In the genomic region with DNA sequence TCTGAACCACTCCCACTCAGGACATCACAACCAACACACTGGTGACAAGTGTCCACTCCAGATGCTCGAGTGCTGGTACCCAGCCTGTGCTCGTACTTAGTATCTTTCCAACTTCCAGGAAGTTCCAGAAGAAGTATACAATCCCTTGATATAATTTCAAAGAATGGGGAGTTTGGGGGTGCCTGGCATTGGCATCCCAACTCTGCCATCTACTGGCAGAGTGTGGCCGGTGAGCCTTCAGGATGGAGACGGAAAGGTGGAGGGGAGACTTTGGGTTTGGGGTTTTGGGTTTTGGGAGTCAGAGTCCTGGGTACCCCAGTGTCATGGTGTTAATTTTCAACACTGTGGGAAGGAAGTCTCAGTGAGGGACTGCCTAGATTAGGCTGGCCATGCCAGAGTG, we compare ENCODE assay signal across 9 mouse cellular contexts. TPM values are rescaled to one million over a fixed set of nuclear protein-coding genes. Genes with fewer than 3 reads are reported as not detected.
DNase-seq lines count a peak whose midpoint lies in the region; ATAC-seq and TF ChIP-seq lines count a peak whose summit lies in the region.
"Had no signal": no experiment of that assay in that cellular context is flagged by ENCODE, and none has a peak within 500 bp of the region (broad histone marks: within the 10 kb centered on the region; RNA-seq: fewer than 3 reads in every experiment).

No protein-coding gene starts in this region.

- no peak for DNase-seq in heart, adult 2 months
- DNase-seq in heart, adult 18-20 months = no peak
- DNase-seq in liver, postnatal 0 days = no peak
- DNase-seq in MEL (ENCODE audit: low read depth, low spot score) = peak; percentile 12
- DNase-seq in right cerebral cortex, postnatal 14 days = peak; percentile 34
- no peak for DNase-seq in gastrocnemius, adult 18-20 months (ENCODE audit: low spot score)
- DNase-seq in cerebellum, adult 9-10 months = no peak

- TF ChIP-seq EP300 in heart, adult 2 months (IDR thresholded peaks at IDR 0.05; ENCODE audit: insufficient read depth, low read depth, low read length) = no peak
- TF ChIP-seq EP300 in liver, postnatal 0 days (IDR thresholded peaks at IDR 0.05; ENCODE audit: low read depth) = no peak
- TF ChIP-seq EP300 in MEL (IDR thresholded peaks at IDR 0.05; ENCODE audit: low read depth in 1 of 2, low read length in 2 of 2) = no peak

- peak; percentile 54 for TF ChIP-seq RAD21 in MEL (IDR thresholded peaks at IDR 0.05; ENCODE audit: low read depth, low read length)

- WGBS in heart, adult 2 months = 33% methylated on average over 4 of the region's 4 CpGs
- 31% methylated on average over 4 of the region's 4 CpGs for WGBS in liver, postnatal 0 days (ENCODE audit: insufficient replicate concordance)
- 38% methylated on average over 4 of the region's 4 CpGs for WGBS in liver, embryonic 12.5 days (ENCODE audit: insufficient replicate concordance)

- no peaks in the 10 kb centered on the region for H3K36me3 ChIP-seq in heart, adult 2 months (ENCODE audit: control insufficient read depth, insufficient read depth, low read length)
- no peaks in the 10 kb centered on the region for H3K36me3 ChIP-seq in liver, postnatal 0 days (replicated peaks; ENCODE audit: insufficient read depth, low read length)
- no peaks in the 10 kb centered on the region for H3K36me3 ChIP-seq in liver, embryonic 12.5 days
- H3K36me3 ChIP-seq in MEL (ENCODE audit: control insufficient read depth in 1 of 2, insufficient read depth in 2 of 2, low read length in 2 of 2) = no peaks in the 10 kb centered on the region

- TF ChIP-seq CTCF in heart, adult 2 months (IDR thresholded peaks at IDR 0.05) = peak; percentile 56
- peak; percentile 70 for TF ChIP-seq CTCF in liver, postnatal 0 days (IDR thresholded peaks at IDR 0.05; ENCODE audit: low read depth)
- peak; percentile 19 to 60 (median 55) for TF ChIP-seq CTCF in MEL (IDR thresholded peaks at IDR 0.05 in 2 of 3, conservative IDR thresholded peaks at IDR 0.05 in 1 of 3; ENCODE audit: control insufficient read depth in 1 of 3, insufficient read depth in 1 of 3, low read depth in 2 of 3, low read length in 3 of 3, poor library complexity in 1 of 3, severe bottlenecking in 1 of 3)

- TF ChIP-seq POLR2A in heart, adult 2 months (IDR thresholded peaks at IDR 0.05; ENCODE audit: insufficient read depth, low read depth, low read length) = no peak
- TF ChIP-seq POLR2A in MEL (IDR thresholded peaks at IDR 0.05; ENCODE audit: control insufficient read depth in 1 of 2, insufficient read depth in 1 of 2, low read depth in 1 of 2, low read length in 2 of 2, poor library complexity in 1 of 2) = no peak

- no peak overlapping the region for H3K4me3 ChIP-seq in heart, adult 2 months
- no peak overlapping the region for H3K4me3 ChIP-seq in liver, postnatal 0 days (ENCODE audit: low read depth, low read length)
- no peak overlapping the region for H3K4me3 ChIP-seq in liver, embryonic 12.5 days
- no peak overlapping the region for H3K4me3 ChIP-seq in MEL (ENCODE audit: control insufficient read depth in 1 of 2, insufficient read depth in 1 of 2, low read depth in 2 of 2, low read length in 2 of 2)

- no peaks in the 10 kb centered on the region for H3K9me3 ChIP-seq in liver, postnatal 0 days (ENCODE audit: low read length)
- H3K9me3 ChIP-seq in liver, embryonic 12.5 days (replicated peaks) = no peaks in the 10 kb centered on the region
- H3K9me3 ChIP-seq in MEL (replicated peaks; ENCODE audit: insufficient read depth, low read length) = no peaks in the 10 kb centered on the region

- no peaks in the 10 kb centered on the region for H3K79me2 ChIP-seq in heart, adult 2 months (replicated peaks; ENCODE audit: control insufficient read depth, insufficient read depth, low read length)
- H3K79me2 ChIP-seq in MEL (ENCODE audit: control insufficient read depth, insufficient read depth, low read length, poor library complexity) = no peaks in the 10 kb centered on the region

- H3K27me3 ChIP-seq in heart, adult 2 months (ENCODE audit: control insufficient read depth, insufficient read depth, low read length) = peaks cover 4% of the 10 kb centered on the region
- H3K27me3 ChIP-seq in liver, postnatal 0 days (ENCODE audit: insufficient read depth, low read length) = no peaks in the 10 kb centered on the region
- peaks cover 27% of the 10 kb centered on the region for H3K27me3 ChIP-seq in liver, embryonic 12.5 days (replicated peaks)
- peaks cover 0 to under 1% of the 10 kb centered on the region in 2 experiments; a peak in 1 of 4 replicates for H3K27me3 ChIP-seq in MEL (ENCODE audit: control insufficient read depth in 1 of 2, insufficient read depth in 2 of 2, low read length in 2 of 2)

- H3K9ac ChIP-seq in heart, adult 2 months (ENCODE audit: low read depth, low read length) = no peak overlapping the region
- H3K9ac ChIP-seq in liver, postnatal 0 days (replicated peaks) = no peak overlapping the region
- no peak overlapping the region for H3K9ac ChIP-seq in liver, embryonic 12.5 days
- H3K9ac ChIP-seq in MEL (ENCODE audit: control insufficient read depth, low read depth, low read length, poor library complexity, severe bottlenecking) = no peak overlapping the region

- intact Hi-C loops in heart, adult 2 months (cut with DNase I) = no loop called here

- H3K4me1 ChIP-seq in heart, adult 2 months (ENCODE audit: control insufficient read depth, insufficient read depth, low read length) = no peaks in the 10 kb centered on the region
- H3K4me1 ChIP-seq in liver, postnatal 0 days (ENCODE audit: insufficient read depth) = peaks cover 8% of the 10 kb centered on the region; the same call in 1 of the 2 replicates
- peaks cover 9% of the 10 kb centered on the region for H3K4me1 ChIP-seq in liver, embryonic 12.5 days
- H3K4me1 ChIP-seq in MEL (ENCODE audit: control insufficient read depth in 1 of 2, insufficient read depth in 2 of 2, low read length in 2 of 2) = no peaks in the 10 kb centered on the region

- ATAC-seq in liver, postnatal 0 days = no peak
- no peak for ATAC-seq in liver, embryonic 12.5 days

- H3K4me2 ChIP-seq in liver, postnatal 0 days (ENCODE audit: low read depth, low read length) = no peak overlapping the region
- no peak overlapping the region for H3K4me2 ChIP-seq in liver, embryonic 12.5 days

- no peak overlapping the region for H3K27ac ChIP-seq in heart, adult 2 months
- H3K27ac ChIP-seq in liver, postnatal 0 days (ENCODE audit: low read depth) = no peak overlapping the region
- no peak overlapping the region for H3K27ac ChIP-seq in liver, embryonic 12.5 days
- H3K27ac ChIP-seq in MEL (ENCODE audit: control insufficient read depth, low read depth, low read length) = no peak overlapping the region
- H3K27ac ChIP-seq: macrophage had no signal

RNA-seq across cellular contexts. Expression of a gene that starts 10.6 kb away (rescaled TPM):
- total RNA-seq in heart, adult 2 months (2021) = not detected
- 0.27 and 0.32 TPM in 2 replicates for polyA plus RNA-seq in heart, adult 2 months (2012; rRNA removed)
- total RNA-seq in heart, adult 18-20 months (2021) = under 1 TPM in 1 of 2 experiments, not detected in 1; 0.15 TPM
- polyA plus RNA-seq in liver, postnatal 0 days (2015; fragmentation: Nextera tagmentation; extraction: Ambion mirVana) = 0.47 and 0.51 TPM in 2 replicates
- polyA plus RNA-seq in liver, embryonic 12.5 days (2016; fragmentation: Nextera tagmentation; extraction: Ambion mirVana) = 0.13 and 0.20 TPM in 2 replicates
- total RNA-seq in MEL (2012; rRNA removed) = not detected in 2 replicates
- polyA plus RNA-seq in MEL (2012; ENCODE audit: insufficient read depth in 1 of 2, insufficient read length in 2 of 2, low read depth in 1 of 2, low replicate concordance in 2 of 2, missing spikeins in 1 of 2) = not detected
- under 1 TPM; 0.48 to 0.76 TPM for total RNA-seq in gastrocnemius, adult 18-20 months (2021)

RNA-seq across cellular contexts. Expression of a gene that starts 20.4 kb away (rescaled TPM):
- total RNA-seq in heart, adult 2 months (2021) = 1 to 10 TPM; 2.8 to 4.5 TPM
- 2.1 and 4.7 TPM in 2 replicates for polyA plus RNA-seq in heart, adult 2 months (2012; rRNA removed)
- total RNA-seq in heart, adult 18-20 months (2021) = 1 to 10 TPM; 5.6 to 7.0 TPM
- 0.49 TPM in 1 of 2 replicates, not detected in the other for polyA plus RNA-seq in liver, postnatal 0 days (2015; fragmentation: Nextera tagmentation; extraction: Ambion mirVana)
- polyA plus RNA-seq in liver, embryonic 12.5 days (2016; fragmentation: Nextera tagmentation; extraction: Ambion mirVana) = not detected in 2 replicates
- not detected in 2 replicates for total RNA-seq in MEL (2012; rRNA removed)
- not detected for polyA plus RNA-seq in MEL (2012; ENCODE audit: insufficient read depth in 1 of 2, insufficient read length in 2 of 2, low read depth in 1 of 2, low replicate concordance in 2 of 2, missing spikeins in 1 of 2)
- total RNA-seq in gastrocnemius, adult 18-20 months (2021) = not detected
- polyA plus RNA-seq: macrophage had no signal

RNA-seq across cellular contexts. Expression of a gene that starts 23.9 kb away (rescaled TPM):
- 1 to 10 TPM in 1 of 2 experiments, under 1 TPM in 1; 0.57 to 1.3 TPM for total RNA-seq in heart, adult 2 months (2021)
- 1.1 and 8.1 TPM in 2 replicates for polyA plus RNA-seq in heart, adult 2 months (2012; rRNA removed)
- total RNA-seq in heart, adult 18-20 months (2021) = 1 to 10 TPM in 1 of 2 experiments, under 1 TPM in 1; 0.35 to 6.6 TPM
- 1.5 and 2.2 TPM in 2 replicates for polyA plus RNA-seq in liver, postnatal 0 days (2015; fragmentation: Nextera tagmentation; extraction: Ambion mirVana)
- 0.21 and 0.38 TPM in 2 replicates for polyA plus RNA-seq in liver, embryonic 12.5 days (2016; fragmentation: Nextera tagmentation; extraction: Ambion mirVana)
- not detected in 2 replicates for total RNA-seq in MEL (2012; rRNA removed)
- polyA plus RNA-seq in MEL (2012; ENCODE audit: insufficient read depth in 1 of 2, insufficient read length in 2 of 2, low read depth in 1 of 2, low replicate concordance in 2 of 2, missing spikeins in 1 of 2) = under 1 TPM in 1 of 2 experiments, not detected in 1; 0.07 TPM
- not detected for total RNA-seq in gastrocnemius, adult 18-20 months (2021)

RNA-seq across cellular contexts. Expression of a gene that starts 39.8 kb away (rescaled TPM):
- 10 to 100 TPM; 11.8 to 14.2 TPM for total RNA-seq in heart, adult 2 months (2021)
- 114 and 141 TPM in 2 replicates for polyA plus RNA-seq in heart, adult 2 months (2012; rRNA removed)
- 10 to 100 TPM; 12.3 to 17.5 TPM for total RNA-seq in heart, adult 18-20 months (2021)
- polyA plus RNA-seq in liver, postnatal 0 days (2015; fragmentation: Nextera tagmentation; extraction: Ambion mirVana) = 142 and 248 TPM in 2 replicates
- polyA plus RNA-seq in liver, embryonic 12.5 days (2016; fragmentation: Nextera tagmentation; extraction: Ambion mirVana) = 0.38 TPM in 1 of 2 replicates, not detected in the other
- total RNA-seq in MEL (2012; rRNA removed) = not detected in 2 replicates
- polyA plus RNA-seq in MEL (2012; ENCODE audit: insufficient read depth in 1 of 2, insufficient read length in 2 of 2, low read depth in 1 of 2, low replicate concordance in 2 of 2, missing spikeins in 1 of 2) = not detected
- total RNA-seq in gastrocnemius, adult 18-20 months (2021) = 1 to 10 TPM in 1 of 2 experiments, not detected in 1; 2.2 TPM
- polyA plus RNA-seq: macrophage had no signal

RNA-seq across cellular contexts. Expression of a gene that starts 42.7 kb away (rescaled TPM):
- not detected for total RNA-seq in heart, adult 2 months (2021)
- polyA plus RNA-seq in heart, adult 2 months (2012; rRNA removed) = 0.20 TPM in 1 of 2 replicates, not detected in the other
- total RNA-seq in heart, adult 18-20 months (2021) = under 1 TPM in 1 of 2 experiments, not detected in 1; 0.13 TPM
- 0.06 TPM in 1 of 2 replicates, not detected in the other for polyA plus RNA-seq in liver, postnatal 0 days (2015; fragmentation: Nextera tagmentation; extraction: Ambion mirVana)
- not detected in 2 replicates for polyA plus RNA-seq in liver, embryonic 12.5 days (2016; fragmentation: Nextera tagmentation; extraction: Ambion mirVana)
- not detected in 2 replicates for total RNA-seq in MEL (2012; rRNA removed)
- not detected for polyA plus RNA-seq in MEL (2012; ENCODE audit: insufficient read depth in 1 of 2, insufficient read length in 2 of 2, low read depth in 1 of 2, low replicate concordance in 2 of 2, missing spikeins in 1 of 2)
- not detected for total RNA-seq in gastrocnemius, adult 18-20 months (2021)
- polyA plus RNA-seq: macrophage had no signal

Comparison
In these comparisons a context has a peak if more than half of its experiments do, and no peak if none do; other contexts are left out.
1. DNase-seq: peak in MEL (single experiment) and right cerebral cortex, postnatal 14 days (single experiment); none in heart, adult 2 months (0 of 2), heart, adult 18-20 months (0 of 2), liver, postnatal 0 days (single experiment), gastrocnemius, adult 18-20 months (single experiment) and cerebellum, adult 9-10 months (single experiment).
2. Peak in every context shown above with its lines, with median percentiles within 50 percentile points of each other: CTCF ChIP-seq.